Mouse (Mus musculus) spleen, embryonic (tissue): ENCODE results near the gene Stk40.

Experiments used
- CTCF ChIA-PET: fragments of 350-600 bp; sonication (Branson Sonifier 250); formaldehyde crosslinking; loops from one replicate; lab custom pipeline; 2022; lab: Charles Lee

Gene Stk40

GRCm38 (mm10) chr4:126103590-126104068 is at the start of gene Stk40:
Gene Stk40 (plus strand): TSS chr4:126103957.
- CTCF ChIA-PET = no interaction called here

- CTCF ChIA-PET = no interaction called here
Observed at GRCm38 (mm10) chr4:126057207-126058133, 46.3 kb upstream of the Stk40 start.

GRCm38 (mm10) chr4:126058134-126058996 is 45.4 kb upstream of the Stk40 start, which contains the start of gene Oscp1:
Gene Oscp1 (plus strand): TSS chr4:126058565.
- CTCF ChIA-PET = no interaction called here

GRCm38 (mm10) chr4:126058997-126059362 is 44.8 kb upstream of the Stk40 start:
- CTCF ChIA-PET = no interaction called here

GRCm38 (mm10) chr4:126062856-126063255 is 40.9 kb upstream of the Stk40 start:
- CTCF ChIA-PET = interaction anchor here (0.7 kb wide), 1 partner anchor 108 kb away, joined by 3 read pairs; no protein-coding TSS in a partner anchor

- CTCF ChIA-PET = interaction anchor here (0.6 kb wide), 1 partner anchor 31 kb away, joined by 6 read pairs; no protein-coding TSS in a partner anchor
Observed at GRCm38 (mm10) chr4:126065241-126065640, 38.5 kb upstream of the Stk40 start.

GRCm38 (mm10) chr4:126067401-126068077 is 36.2 kb upstream of the Stk40 start:
- CTCF ChIA-PET = no interaction called here

GRCm38 (mm10) chr4:126068842-126069241 is 34.9 kb upstream of the Stk40 start:
- CTCF ChIA-PET = no interaction called here

GRCm38 (mm10) chr4:126077833-126078232 is 25.9 kb upstream of the Stk40 start:
- CTCF ChIA-PET = no interaction called here

GRCm38 (mm10) chr4:126079266-126079665 is 24.5 kb upstream of the Stk40 start:
- CTCF ChIA-PET = no interaction called here

GRCm38 (mm10) chr4:126081601-126082000 is 22.2 kb upstream of the Stk40 start:
- CTCF ChIA-PET = no interaction called here

GRCm38 (mm10) chr4:126083021-126083420 is 20.7 kb upstream of the Stk40 start:
- CTCF ChIA-PET = interaction anchor here (0.7 kb wide), 1 partner anchor 17 kb away, joined by 3 read pairs; no protein-coding TSS in a partner anchor

- CTCF ChIA-PET = no interaction called here
Observed at GRCm38 (mm10) chr4:126084382-126084781, 19.4 kb upstream of the Stk40 start.

- CTCF ChIA-PET = interaction anchor here (0.6 to 1.9 kb wide), 6 partner anchors 20 to 74 kb away, joined by 5 to 29 read pairs (median 7); no protein-coding TSS in a partner anchor
Observed at GRCm38 (mm10) chr4:126085996-126086576, 17.7 kb upstream of the Stk40 start.

GRCm38 (mm10) chr4:126090101-126090847 is 13.5 kb upstream of the Stk40 start:
- CTCF ChIA-PET = no interaction called here

- CTCF ChIA-PET = no interaction called here
Observed at GRCm38 (mm10) chr4:126090848-126091124, 13.0 kb upstream of the Stk40 start.

GRCm38 (mm10) chr4:126091873-126092272 is 11.9 kb upstream of the Stk40 start:
- CTCF ChIA-PET = no interaction called here

GRCm38 (mm10) chr4:126095622-126096430 is 7.9 kb upstream of the Stk40 start:
- CTCF ChIA-PET = interaction anchor here (0.5 to 0.7 kb wide), 2 partner anchors 24 to 223 kb away, joined by 3 to 4 read pairs; no protein-coding TSS in a partner anchor

- CTCF ChIA-PET = interaction anchor here (0.5 to 0.7 kb wide), 2 partner anchors 25 to 222 kb away, joined by 3 to 4 read pairs; no protein-coding TSS in a partner anchor
Observed at GRCm38 (mm10) chr4:126096464-126097111, 7.2 kb upstream of the Stk40 start, which contains the start of gene Lsm10. Gene Lsm10 (plus strand): TSS chr4:126096623.
